Mouse (Mus musculus): Measurements from ENCODE around the gene Vmo1.
"Not testable (repeated sequence)": the region's sequence is repeated elsewhere in the genome, so short reads cannot be mapped to it uniquely, and the experiment has no call there.

Vmo1 gene

DNA sequence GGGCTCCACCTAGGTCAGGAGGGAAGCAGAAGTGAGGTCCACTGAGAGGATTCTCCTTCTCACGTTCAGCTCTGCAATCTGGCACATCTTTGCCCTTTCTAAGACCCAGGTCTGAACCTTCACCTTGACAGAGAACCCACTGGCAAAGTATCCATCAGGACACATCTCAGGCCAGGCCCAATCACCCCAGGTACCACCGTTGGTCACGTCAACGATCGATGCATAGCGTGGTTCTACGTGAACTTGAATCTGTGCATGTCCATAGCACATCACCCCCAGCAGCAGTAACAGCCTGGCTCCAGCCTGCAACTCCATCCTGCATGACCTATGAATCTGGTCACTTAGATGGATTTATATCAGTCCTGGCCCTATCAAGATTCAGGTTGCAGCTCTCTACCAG lies at the start of gene Vmo1:
Vmo1 (minus strand) TSS at position 329 of the 400 bp plus-strand sequence.
- no peak for DNase-seq

DNA sequence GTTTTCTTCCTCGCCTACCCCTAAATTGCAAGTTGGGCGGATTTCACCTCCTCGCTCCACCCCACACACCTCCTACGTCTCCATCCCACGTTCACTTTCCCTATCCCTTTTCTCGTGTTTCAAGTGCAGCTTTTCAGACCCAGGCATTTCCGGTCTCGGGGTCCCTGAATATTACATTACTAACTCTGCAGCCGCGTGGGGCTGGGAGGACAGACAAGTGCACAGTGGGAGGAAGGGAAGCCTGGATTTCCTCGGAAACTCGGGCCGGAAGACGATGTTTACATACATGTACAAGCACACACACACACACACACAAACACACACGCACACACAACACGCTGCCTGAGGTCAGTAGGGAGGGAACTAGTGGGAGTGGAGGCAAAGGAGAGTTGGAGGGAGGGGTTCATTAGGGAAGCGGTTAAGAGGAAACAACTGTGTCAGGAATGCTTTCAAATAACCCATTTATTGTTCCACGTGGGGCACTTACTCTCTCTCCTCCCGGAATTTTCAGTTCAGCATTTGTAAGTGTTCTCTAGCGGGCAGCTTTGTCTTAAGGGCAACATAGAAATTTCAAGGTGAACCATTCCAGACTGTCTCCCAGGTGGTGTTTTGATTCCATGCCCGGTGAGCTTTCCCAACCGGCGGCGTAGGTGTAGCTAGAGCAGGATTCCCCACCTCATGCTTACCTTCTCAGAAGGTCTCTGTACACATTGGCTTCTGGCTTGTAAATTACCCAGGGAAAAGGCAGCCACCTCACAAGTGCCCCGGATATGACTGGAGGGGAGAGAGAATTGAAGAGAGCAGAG lies 49.3 kb upstream of the Vmo1 start:
- DNase-seq = no peak

DNA sequence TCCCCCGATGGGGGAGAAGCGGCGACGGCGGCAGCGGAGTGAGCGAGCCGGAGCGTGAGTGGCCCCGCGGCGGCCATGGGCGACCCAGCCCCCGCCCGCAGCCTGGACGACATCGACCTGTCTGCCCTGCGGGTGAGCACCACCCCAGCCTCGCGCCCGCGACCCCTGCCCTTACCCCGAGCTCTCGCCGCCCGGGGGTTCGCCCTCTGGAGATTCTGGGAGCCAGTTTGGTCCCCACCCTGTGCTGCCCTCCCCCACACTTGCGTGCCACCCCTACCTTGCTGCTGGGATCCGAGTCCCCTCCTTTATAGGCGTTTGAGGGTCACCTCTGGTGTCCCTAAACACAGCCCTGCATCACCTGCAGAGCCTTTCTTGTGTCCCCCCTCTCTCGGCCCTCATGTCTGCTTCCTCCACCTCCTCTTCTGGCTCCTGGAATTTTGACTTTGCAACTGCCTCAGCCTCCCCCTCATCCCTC lies 48.6 kb upstream of the Vmo1 start:
- no peak for DNase-seq

DNA sequence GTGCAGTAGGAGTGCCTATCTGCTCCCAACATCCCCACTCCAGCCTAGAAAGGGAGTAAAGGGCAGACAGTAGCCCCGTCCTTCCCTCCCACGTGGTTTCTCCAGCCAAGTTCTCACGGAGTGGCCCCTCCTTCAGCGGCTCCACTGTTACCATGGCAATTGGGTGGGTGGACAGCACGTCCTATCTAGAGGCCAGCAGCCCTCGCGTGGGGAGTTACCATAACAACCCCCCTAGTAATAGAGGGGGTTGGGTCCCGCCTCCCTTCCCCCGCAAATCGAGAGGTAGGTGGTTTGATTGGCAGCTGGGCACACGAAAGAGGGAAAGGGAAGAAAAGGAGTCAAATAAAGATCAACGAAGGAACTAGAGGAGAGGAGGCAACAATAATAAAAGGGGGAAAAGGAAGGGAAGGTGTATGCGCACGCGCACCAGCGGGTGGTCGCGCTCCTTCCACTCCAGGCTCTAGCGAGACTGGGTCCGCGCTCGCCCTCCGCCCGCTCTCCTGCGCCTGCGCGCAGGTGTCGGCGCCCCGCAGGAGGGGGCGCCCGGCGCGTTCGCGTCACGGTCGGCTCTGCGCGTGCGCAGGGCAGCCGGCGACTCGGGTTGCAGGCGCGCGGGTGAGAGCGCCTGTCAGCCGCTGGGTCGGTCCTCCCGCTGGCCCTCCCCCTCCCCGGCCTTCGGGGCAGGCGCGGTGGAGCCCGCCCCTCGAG lies 48.0 kb upstream of the Vmo1 start, which contains the start of gene Mink1:
Mink1 (plus strand) TSS at position 595 of the 708 bp plus-strand sequence.
- DNase-seq = peak; percentile 92

DNA sequence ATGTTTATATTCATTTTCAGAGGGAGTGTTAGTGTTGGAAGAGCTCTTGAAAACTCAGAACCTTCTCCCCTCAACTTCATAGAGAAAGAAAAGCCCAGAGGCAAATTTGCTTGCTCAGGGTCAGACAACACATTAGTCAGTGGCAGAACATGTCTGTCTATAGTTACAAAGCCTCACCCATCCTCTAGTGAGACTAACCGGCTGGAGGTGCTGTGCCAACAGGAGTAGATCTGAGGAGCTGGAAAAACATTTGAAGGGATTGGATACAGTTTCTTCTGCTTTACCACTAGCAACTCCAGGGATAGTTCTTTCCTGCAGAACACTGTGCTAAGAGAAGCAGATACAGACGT lies 47.5 kb upstream of the Vmo1 start:
- no peak for DNase-seq

DNA sequence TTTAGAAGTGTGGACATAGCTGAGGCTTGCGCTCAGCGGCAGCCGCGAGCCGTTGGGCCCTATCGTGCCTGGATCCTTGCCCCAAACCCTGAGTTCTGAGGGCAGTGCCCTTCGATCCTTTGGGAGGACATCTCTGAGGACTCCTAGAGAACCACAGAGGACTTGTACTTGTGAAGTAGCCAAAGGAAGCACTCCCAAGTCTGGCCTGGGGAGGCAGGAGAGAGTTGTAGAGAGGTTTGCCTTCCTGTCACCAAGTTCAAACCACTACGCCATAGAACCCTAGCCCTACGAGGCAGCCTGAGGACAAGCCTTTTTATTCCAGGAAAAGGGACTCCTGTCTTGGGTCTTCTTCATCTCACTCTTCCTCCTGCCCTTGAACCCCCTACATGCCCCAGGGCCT lies 43.1 kb upstream of the Vmo1 start:
- no peak for DNase-seq

DNA sequence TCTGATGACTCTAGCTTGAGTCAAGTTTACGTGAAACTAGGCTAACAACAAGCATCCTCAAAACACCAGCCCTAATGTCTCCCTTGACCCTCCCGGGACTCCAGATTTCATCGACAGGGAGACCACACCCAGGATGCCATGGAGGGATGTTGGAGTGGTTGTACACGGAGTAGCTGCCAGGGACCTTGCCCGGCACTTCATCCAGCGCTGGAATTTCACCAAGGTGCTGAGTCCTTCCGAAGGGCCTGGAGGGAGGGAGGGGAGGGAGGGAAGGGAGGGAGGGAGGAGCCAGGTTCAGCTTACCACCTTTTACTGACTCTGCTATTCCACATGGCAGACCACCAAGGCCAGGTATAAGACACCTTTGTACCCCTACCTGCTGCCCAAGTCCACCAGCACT lies 39.5 kb upstream of the Vmo1 start:
- no peak for DNase-seq

DNA sequence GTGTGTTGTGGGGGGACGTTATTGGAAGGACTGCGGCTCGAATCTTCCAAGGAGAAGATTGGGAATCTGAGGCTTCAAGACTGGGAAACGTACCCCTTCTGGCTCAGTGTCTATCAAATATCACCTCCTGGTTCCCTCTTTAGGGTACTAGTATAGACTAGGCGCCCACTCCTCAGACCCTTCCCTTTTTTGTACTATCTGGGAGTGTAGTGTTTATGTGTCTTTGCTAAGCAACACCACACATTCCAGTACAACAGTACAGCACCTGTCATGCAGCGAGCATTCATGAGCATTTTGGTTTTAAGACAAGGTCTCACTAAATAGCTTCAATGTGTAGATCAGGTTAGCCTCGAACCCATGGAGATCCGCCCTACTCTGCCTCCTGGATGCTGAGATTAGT lies 37.1 kb upstream of the Vmo1 start:
- no peak for DNase-seq

DNA sequence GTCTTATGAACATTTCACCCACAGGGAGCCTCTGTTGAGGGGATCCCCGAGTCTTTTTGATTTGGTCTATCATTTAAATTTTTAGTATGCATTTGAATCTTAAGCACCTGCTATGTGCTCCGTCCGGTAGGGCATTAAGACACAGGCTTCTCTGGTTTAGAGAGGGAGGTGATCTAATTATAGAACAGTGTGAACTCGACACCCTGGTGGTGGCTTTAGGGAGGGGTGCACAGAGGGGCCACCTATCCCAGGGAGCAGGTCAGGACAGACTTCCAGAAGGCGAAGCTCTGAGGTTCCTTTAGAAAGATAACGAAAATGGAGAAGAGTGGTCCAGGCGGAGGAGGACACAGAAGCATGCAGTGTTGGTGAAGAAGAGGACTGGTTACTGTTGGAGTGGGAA lies 30.1 kb upstream of the Vmo1 start:
- DNase-seq = no peak

DNA sequence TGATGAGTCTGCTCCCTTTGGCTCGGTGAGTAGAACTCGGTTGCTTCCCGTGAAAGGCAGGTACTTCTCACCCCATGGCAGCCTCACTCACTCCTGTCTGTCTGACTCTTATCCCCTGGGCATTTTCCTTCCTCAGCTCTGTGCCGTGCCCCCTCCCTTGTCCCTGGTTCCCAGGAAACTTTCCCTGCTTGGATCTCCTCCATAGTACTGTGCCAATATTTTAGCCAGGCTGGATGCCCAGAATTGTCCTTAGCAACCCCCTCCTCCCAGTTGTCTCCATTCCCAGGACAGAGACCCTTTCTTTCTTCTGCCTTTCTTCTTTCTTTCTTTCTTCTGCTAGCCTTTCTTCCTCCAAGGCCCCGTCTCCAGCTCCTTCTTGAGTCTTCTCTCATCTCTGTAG lies 27.0 kb upstream of the Vmo1 start:
- DNase-seq = no peak

DNA sequence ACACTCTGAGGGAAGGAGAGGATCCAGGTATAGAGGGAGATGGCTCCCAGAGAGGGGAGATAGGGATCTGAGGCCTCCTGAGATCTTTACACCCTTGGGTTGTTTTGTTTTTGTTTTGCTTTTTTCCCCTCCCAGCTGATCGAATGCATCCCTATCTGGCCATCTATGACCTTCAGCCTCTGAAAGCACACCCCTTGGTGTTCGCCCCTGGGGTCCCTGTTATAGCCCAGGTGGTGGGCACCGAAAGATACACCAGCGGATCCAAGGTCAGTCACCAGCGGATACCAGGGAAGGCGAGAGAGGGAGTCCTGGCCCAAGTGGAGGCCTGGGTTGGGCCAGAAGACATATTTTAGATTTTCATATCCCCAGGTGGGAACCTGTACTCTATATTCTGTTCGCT lies 26.5 kb upstream of the Vmo1 start:
- no peak for DNase-seq

DNA sequence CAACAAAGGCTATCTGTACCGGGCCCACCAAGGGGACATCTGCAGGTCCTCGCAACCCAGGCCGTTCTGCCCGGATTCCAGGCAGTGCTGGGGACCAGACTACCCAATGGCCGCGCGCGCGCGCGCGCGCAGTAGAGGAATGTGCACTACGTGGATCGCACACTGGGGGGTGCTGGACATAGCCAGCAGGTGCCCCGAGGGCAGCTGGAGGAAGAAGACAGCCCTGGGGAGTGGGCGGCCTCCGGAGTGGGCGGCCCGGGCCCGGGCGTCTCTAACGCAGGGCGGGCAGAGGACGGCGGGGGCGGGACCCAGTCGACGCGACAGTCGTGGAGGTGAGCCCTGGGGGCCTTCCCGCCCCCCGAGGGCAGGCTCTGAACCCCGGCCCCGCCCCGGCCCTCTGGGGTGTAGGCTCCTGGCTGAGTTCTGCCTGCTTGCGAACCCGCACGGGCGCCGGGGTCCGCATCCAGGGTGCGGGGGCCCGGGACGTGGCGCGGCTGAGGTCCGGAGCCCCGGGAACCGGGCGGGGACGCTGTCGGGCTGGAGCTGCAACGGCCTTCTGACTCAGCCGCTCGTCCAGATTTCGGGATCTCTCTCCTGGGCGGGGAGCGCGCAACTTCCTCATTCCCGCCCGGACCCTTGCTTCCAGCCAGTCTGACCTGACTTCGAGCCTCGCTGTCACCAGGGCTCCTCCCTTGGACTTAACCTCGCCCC lies 25.6 kb upstream of the Vmo1 start, which contains the start of gene Pld2:
Pld2 (plus strand) TSS at position 188 of the 711 bp plus-strand sequence.
- DNase-seq = peak; percentile 68

DNA sequence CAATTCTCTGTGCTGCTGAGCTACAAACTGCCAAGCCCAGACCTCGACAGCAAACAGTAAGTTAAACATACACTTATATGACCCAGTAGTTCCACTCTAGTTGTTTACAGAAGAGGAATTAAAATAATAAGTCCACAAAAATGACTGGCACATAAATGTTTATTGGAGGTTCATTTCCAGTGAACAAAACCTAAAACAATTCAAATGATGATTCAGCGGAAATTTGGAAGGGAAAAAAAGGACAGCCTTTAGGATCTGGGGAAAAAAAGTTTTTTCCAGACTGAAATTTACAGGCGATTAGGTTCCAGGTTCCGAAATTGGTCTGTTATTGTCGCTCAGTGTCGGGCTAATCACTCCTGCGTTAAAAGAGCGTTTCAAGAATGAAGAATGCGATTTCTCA lies 25.0 kb upstream of the Vmo1 start:
- DNase-seq = no peak

DNA sequence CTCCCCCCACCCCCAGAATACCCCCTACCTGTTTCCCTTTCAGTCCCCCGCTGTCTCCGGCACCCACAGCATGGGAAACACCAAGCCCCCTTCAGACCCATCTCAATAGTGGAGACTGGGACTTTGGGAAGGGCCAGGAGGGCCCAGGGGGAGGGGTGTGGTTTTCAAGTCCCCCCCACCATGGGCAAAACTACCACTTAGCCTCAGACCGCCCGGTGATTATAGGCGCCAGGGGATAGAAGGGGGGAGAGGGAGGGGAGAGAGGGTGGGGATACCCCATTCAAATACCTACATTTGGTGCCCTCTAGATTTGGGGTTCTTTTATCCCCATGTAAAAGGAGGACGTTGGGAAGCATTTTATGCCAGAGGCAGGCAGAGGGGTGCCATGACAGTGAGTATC lies 18.4 kb upstream of the Vmo1 start, which contains the start of gene Gm40193:
Gm40193 (minus strand) TSS at position 101 of the 400 bp plus-strand sequence.
- DNase-seq = no peak

DNA sequence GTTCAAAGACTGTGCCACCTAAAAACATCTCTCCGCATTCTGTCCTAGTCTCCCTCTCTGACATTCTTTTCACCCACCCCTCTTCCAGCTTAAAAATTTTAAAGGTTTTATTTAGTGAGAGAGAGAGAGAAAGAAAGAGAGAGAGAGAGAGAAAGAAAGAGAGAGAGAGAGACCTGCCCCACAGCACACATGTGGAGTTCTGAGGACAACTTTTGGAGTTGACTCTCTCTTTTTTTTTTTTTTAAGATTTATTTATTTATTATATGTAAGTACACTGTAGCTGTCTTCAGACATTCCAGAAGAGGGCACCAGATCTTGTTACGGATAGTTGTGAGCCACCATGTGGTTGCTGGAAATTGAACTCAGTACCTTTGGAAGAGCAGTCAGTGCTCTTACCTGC lies 16.6 kb upstream of the Vmo1 start:
- DNase-seq = not testable (repeated sequence)

DNA sequence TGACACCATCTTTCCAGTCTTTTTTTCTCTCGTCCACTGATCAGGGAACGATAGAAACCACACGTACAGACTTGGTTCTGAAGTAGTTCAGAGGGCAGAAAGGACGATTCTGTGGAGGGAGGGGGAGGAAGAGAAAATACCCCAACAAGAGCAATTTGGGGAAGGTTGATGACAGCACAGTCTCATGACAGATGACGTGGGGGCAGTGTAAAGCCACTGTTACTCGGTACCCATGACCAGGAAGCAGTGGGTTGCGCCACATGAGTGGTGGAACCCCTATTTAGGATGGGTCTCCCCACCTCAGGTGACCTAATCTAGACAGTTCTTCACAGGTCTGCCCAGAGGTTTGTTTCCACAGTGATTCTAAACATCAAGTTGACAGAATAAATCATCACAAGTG lies 14.2 kb upstream of the Vmo1 start:
- DNase-seq = no peak

DNA sequence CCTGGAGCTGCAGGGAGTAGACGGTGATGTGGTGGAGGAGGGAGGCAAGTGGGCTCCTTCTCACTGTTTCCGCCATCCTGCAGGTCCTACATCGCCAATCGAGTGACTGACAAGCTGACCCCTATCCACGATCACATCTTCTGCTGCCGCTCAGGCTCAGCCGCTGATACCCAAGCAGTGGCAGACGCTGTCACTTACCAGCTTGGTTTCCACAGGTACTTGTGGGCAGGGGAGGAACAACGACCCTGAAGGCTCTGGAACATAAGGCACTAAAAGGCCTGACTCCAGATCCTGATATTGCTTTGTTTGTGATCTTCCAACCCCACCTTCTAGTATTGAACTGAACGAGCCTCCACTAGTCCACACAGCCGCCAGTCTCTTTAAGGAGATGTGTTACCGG lies 11.8 kb upstream of the Vmo1 start:
- DNase-seq = no peak

DNA sequence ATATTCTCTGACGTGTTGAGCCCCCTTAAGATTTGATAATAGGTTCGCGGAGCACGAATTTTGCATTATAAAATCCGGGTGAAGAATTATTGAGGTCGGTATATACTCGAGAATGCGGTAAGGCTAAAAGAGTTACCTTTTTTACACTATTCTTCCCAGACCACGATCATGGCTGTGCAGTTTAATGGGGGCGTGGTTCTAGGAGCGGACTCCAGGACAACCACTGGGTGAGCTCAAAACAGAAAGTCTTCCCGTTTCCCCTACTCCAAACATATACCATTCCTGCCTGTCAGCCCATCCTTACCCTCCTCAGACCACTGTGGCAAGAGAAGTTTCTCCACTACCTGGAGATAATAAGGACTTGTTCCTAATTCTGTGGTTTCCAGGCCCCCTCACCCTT lies 11.3 kb upstream of the Vmo1 start:
- no peak for DNase-seq

DNA sequence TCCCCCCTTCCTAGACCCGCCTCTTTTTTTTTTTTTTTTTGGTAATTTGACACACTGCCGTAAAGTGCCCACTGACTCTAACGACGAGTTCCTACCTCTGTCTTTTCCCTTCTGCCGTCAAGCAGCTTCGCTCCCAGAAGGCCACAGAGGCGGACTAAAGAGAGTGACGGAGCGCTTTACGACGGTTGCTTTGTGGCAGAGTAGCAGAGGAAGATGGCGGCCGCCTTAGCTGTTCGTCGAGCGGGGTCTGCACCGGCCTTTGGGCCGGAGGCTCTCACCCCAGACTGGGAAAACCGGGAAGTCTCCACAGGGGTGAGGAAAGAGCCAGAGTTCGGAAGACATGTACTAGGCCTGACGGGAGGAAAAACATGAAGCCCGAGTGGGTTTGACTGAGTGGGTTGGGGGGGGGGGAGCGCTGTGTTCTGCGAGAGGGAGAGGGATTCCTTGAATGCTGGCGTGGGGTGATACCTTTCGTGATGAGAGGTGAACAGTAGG lies 10.8 kb upstream of the Vmo1 start, which contains the start of gene Psmb6:
Psmb6 (plus strand) TSS at position 184 of the 495 bp plus-strand sequence.
- peak; percentile 97 for DNase-seq

DNA sequence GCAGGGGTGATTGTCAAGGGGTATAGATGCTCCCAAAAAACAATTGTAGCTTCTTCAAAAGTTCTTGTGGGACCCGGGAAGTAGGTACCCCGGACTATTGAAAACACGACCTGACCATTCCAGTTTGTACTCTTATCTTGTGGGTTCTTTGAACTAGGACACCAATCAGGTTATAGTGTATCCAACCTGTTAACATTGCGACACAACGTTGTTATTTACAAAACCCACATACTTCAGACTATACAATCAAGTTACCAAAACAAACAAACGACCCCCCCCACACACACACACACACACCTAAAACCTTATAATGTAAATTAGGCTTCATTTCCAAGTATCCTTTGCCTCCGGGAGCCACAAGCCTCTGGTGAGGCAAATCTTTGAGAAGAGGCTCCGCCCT lies 10.4 kb upstream of the Vmo1 start:
- no peak for DNase-seq

DNA sequence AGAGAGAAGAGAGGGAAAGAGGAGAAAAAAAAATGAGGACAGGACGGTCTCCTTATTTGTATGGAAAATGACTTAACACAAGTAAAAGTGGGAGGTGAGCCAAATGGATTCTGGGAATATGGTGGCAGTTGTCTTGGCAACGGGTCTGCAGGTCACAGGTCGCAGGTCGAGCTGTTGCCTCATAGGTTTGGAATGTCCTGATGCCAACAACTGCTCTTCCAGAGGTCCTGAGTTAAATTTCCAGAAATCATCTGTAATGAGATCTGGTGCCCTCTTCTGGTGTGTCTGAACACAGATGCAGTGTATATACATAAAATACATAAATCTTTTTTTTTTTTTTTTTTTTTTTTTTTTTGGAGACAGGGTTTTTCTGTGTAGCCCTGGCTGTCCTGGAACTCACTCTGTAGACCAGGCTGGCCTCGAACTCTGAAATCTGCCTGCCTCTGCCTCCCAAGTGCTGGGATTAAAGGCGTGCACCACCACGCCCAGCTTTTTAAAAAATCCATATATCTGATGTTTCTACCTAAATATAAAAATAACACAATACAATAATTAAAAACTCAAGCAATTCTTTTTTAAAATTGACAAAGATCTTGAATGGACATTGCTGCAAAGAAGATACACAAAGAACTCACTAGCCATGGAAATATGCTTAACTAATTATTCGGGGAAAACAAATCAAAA lies 9.0 kb upstream of the Vmo1 start:
- DNase-seq = not testable (repeated sequence)

DNA sequence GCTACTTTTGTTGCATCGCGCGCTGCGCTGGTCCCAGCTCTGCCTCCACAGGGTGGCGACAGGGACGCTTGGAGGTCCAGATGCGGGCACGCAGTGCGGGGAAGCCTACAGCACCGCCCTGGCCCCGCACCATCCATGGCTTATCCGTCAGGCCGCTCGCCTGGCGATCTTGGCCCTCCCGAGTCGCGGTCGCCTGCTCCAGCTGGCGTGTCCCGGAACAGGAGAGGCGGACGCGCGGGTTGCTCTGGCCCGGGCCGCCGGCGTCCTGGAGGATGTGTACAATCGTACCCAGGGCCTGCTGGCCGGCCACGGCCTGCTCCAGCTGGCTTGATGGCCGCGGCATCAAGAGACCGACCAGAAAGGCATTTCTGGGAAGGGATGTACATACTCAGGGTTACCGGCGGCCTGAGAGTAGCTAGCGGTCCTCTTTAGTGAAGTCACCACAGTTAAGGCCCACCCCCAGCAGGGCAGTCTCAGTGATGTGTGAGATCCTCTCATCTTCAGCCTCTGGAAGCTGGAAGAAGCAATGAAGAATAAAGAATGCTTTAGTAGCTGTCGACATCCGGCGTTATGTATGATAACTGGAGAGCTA lies 5.9 kb upstream of the Vmo1 start:
- DNase-seq = no peak
